Mouse (Mus musculus) ES-E14 (cell line): ENCODE measurements around the gene Atf7ip.

Experiments used
- CHD2 ChIP-seq: IDR thresholded peaks from 2 replicates; pipeline ENCODE4 v1.6.1; 2014; ENCODE audit warnings: mild to moderate bottlenecking, low read depth, low read length, inconsistent platforms
- MAFK ChIP-seq: IDR thresholded peaks from 2 replicates; pipeline ENCODE4 v1.6.1; 2014; ENCODE audit warnings: mild to moderate bottlenecking, low read depth, low read length, inconsistent platforms; ENCODE audit not compliant: insufficient read depth
- ZNF384 ChIP-seq: IDR thresholded peaks from 2 replicates; pipeline ENCODE4 v1.6.1; 2012; ENCODE audit warnings: low read depth, low read length, inconsistent platforms

GRCm38 (mm10) chr6:136464121-136464621 is 41.8 kb upstream of the Atf7ip start:
- TF ChIP-seq ZNF384 (no peak), MAFK (no peak), CHD2 (no peak)
